Mouse (Mus musculus) liver, embryonic 14.5 days (tissue): ENCODE measurements at regions not wholly inside any gene's neighbourhood (a gene's known extent, or its start where the extent isn't known, plus 50 kb on each side); places are given as distances from the start of the nearest gene placed in this dataset.

ENCODE experiments used
- CTCF ChIP-seq: IDR thresholded peaks from 2 replicates; pipeline ENCODE4 v1.5.1; 2016; ENCODE audit warnings: antibody characterized with exemption, low read depth, control low read depth
- EP300 ChIP-seq: IDR thresholded peaks from 2 replicates; pipeline ENCODE4 v1.6.1; 2016; ENCODE audit warnings: antibody characterized with exemption, low read depth

GRCm38 (mm10) chr4:34391499-34391898 lies 159.2 kb upstream of the Akirin2 start:
- TF ChIP-seq CTCF: peak; percentile 47
- no peak for TF ChIP-seq EP300
